Mouse (Mus musculus) liver, embryonic 16.5 days (tissue): ENCODE data around the gene Tk2. TPM values are rescaled to one million over a fixed set of nuclear protein-coding genes. Genes with fewer than 3 reads are reported as not detected.

ENCODE experiments used
- ATAC-seq: fragments of 200-750 bp; cut with Nextera tagmentation; 2 replicates; pipeline ENCODE4 v1.8.0; 2017; ENCODE audit warnings: low read depth, mild to moderate bottlenecking, moderate number of reproducible peaks, moderate library complexity
- H3K27ac ChIP-seq: fragments of 300-500 bp; sonication (generic); 2 replicates; pipeline ENCODE4 v1.5.1; 2014; ENCODE audit warnings: mild to moderate bottlenecking, low read length
- H3K27me3 ChIP-seq: fragments of 300-500 bp; sonication (generic); 2 replicates; pipeline ENCODE4 v1.6.1; 2014; ENCODE audit warnings: low read depth, low read length, mixed read lengths; ENCODE audit not compliant: control insufficient read depth, insufficient read depth
- H3K36me3 ChIP-seq: fragments of 300-500 bp; sonication (generic); 2 replicates; pipeline ENCODE4 v1.6.1; 2014; ENCODE audit warnings: mild to moderate bottlenecking; ENCODE audit not compliant: control insufficient read depth, insufficient read depth
- H3K4me1 ChIP-seq: fragments of 300-500 bp; sonication (generic); 2 replicates; pipeline ENCODE4 v1.6.1; 2014; ENCODE audit warnings: low read depth, low read length, mixed read lengths; ENCODE audit not compliant: control insufficient read depth
- H3K4me2 ChIP-seq: fragments of 300-500 bp; sonication (generic); 2 replicates; pipeline ENCODE4 v1.6.1; 2014; ENCODE audit warnings: low read depth, low read length, mixed read lengths
- H3K4me3 ChIP-seq: fragments of 300-500 bp; sonication (generic); 2 replicates; pipeline ENCODE4 v1.5.1; 2014; ENCODE audit warnings: low read depth, mild to moderate bottlenecking, low read length
- H3K9ac ChIP-seq: fragments of 300-500 bp; sonication (generic); 2 replicates; pipeline ENCODE4 v1.6.1; 2014; ENCODE audit warnings: low read depth, low read length
- H3K9me3 ChIP-seq: fragments of 300-500 bp; sonication (generic); replicated peaks from 2 replicates; pipeline ENCODE4 v1.6.1; 2016; ENCODE audit warnings: low read length; ENCODE audit not compliant: control insufficient read depth
- WGBS: fragments of 180-500 bp; shearing (Covaris S2); extraction: QIAGEN DNeasy Blood & Tissue Kit; methylation state at CpG from one replicate; pipeline ENCODE4 v1.1.7; 2014; ENCODE audit not compliant: insufficient replicate concordance; 5-methylcytosine and 5-hydroxymethylcytosine counted together
- polyA plus RNA-seq: library from polyadenylated mRNA; unstranded; fragments of >200 nt; fragmentation: Nextera tagmentation; extraction: Ambion mirVana; gene quantifications from 2 replicates; pipeline ENCODE4 v1.2.1, GENCODE M21; 2015

The Tk2 gene
- polyA plus RNA-seq, 1 experiment from 2014 or later = 6.3 TPM

- Histone ChIP-seq H3K4me3 (no peak overlapping the region), H3K9me3 (no peaks in the 10 kb centered on the region), H3K4me1 (0 out of 2 replicates have a peak, but pooled peaks cover 2% of the 10 kb centered on the region), H3K27me3 (no peaks in the 10 kb centered on the region), H3K27ac (peak overlapping the region; percentile 63; the same call in 1 of the 2 replicates), H3K36me3 (peaks cover 8% of the 10 kb centered on the region; the same call in 1 of the 2 replicates), H3K9ac (no peak overlapping the region), H3K4me2 (no peak overlapping the region)
- 0 out of 2 replicates have a peak, but pooled peaks have one; percentile 30 for ATAC-seq
- 58% methylated on average over 5 of the region's 5 CpGs for WGBS
Measured at GRCm38 (mm10) chr8:104232919-104233318, 15.4 kb downstream of the Tk2 start.

- no peak overlapping the region for H3K4me2 ChIP-seq
- 0 out of 2 replicates have a peak, but pooled peaks cover 2% of the 10 kb centered on the region for H3K4me1 ChIP-seq
- 48% methylated on average over 4 of the region's 4 CpGs for WGBS
- H3K27ac ChIP-seq = no peak overlapping the region
- H3K9ac ChIP-seq = no peak overlapping the region
- no peak for ATAC-seq
- H3K27me3 ChIP-seq = no peaks in the 10 kb centered on the region
- H3K36me3 ChIP-seq = peaks cover 13% of the 10 kb centered on the region
- H3K4me3 ChIP-seq = no peak overlapping the region
- H3K9me3 ChIP-seq = no peaks in the 10 kb centered on the region
Measured at GRCm38 (mm10) chr8:104232039-104232438, 16.3 kb downstream of the Tk2 start.

GRCm38 (mm10) chr8:104230377-104230776, 18.0 kb downstream of the Tk2 start:
- H3K4me2 ChIP-seq = no peak overlapping the region
- H3K9ac ChIP-seq = no peak overlapping the region
- H3K9me3 ChIP-seq = no peaks in the 10 kb centered on the region
- 21% methylated on average over 9 of the region's 9 CpGs for WGBS
- H3K27ac ChIP-seq = no peak overlapping the region
- peaks cover 11% of the 10 kb centered on the region for H3K36me3 ChIP-seq
- H3K27me3 ChIP-seq = no peaks in the 10 kb centered on the region
- H3K4me3 ChIP-seq = no peak overlapping the region
- 0 out of 2 replicates have a peak, but pooled peaks cover 2% of the 10 kb centered on the region for H3K4me1 ChIP-seq
- ATAC-seq = peak; percentile 56

GRCm38 (mm10) chr8:104227048-104227447, 21.3 kb downstream of the Tk2 start:
- Histone ChIP-seq H3K27ac (no peak overlapping the region), H3K9ac (no peak overlapping the region), H3K4me1 (0 out of 2 replicates have a peak, but pooled peaks cover 2% of the 10 kb centered on the region), H3K9me3 (no peaks in the 10 kb centered on the region), H3K36me3 (peaks cover 11% of the 10 kb centered on the region), H3K27me3 (no peaks in the 10 kb centered on the region), H3K4me3 (no peak overlapping the region), H3K4me2 (no peak overlapping the region)
- 76% methylated on average over 5 of the region's 5 CpGs for WGBS
- no peak for ATAC-seq

GRCm38 (mm10) chr8:104219806-104220205, 28.6 kb downstream of the Tk2 start:
- Histone ChIP-seq H3K27me3 (no peaks in the 10 kb centered on the region), H3K4me2 (no peak overlapping the region), H3K4me1 (no peaks in the 10 kb centered on the region), H3K36me3 (no peaks in the 10 kb centered on the region), H3K9me3 (no peaks in the 10 kb centered on the region), H3K9ac (no peak overlapping the region), H3K27ac (no peak overlapping the region), H3K4me3 (no peak overlapping the region)
- peak; percentile 21; the same call in 1 of the 2 replicates for ATAC-seq
- 37% methylated on average over 5 of the region's 5 CpGs for WGBS

- H3K4me1 ChIP-seq = no peaks in the 10 kb centered on the region
- ATAC-seq = no peak
- no peaks in the 10 kb centered on the region for H3K9me3 ChIP-seq
- H3K27me3 ChIP-seq = no peaks in the 10 kb centered on the region
- WGBS = 10% methylated on average over 11 of the region's 11 CpGs
- no peak overlapping the region for H3K4me3 ChIP-seq
- H3K4me2 ChIP-seq = no peak overlapping the region; the same call in 1 of the 2 replicates
- H3K27ac ChIP-seq = no peak overlapping the region
- no peak overlapping the region for H3K9ac ChIP-seq
- no peaks in the 10 kb centered on the region for H3K36me3 ChIP-seq
Measured at GRCm38 (mm10) chr8:104219079-104219478, 29.3 kb downstream of the Tk2 start.

- no peaks in the 10 kb centered on the region for H3K36me3 ChIP-seq
- no peak overlapping the region for H3K4me2 ChIP-seq
- H3K27ac ChIP-seq = no peak overlapping the region
- H3K4me1 ChIP-seq = no peaks in the 10 kb centered on the region
- H3K4me3 ChIP-seq = no peak overlapping the region
- no peak for ATAC-seq
- no peak overlapping the region for H3K9ac ChIP-seq
- 69% methylated on average over 5 of the region's 5 CpGs for WGBS
- H3K9me3 ChIP-seq = no peaks in the 10 kb centered on the region
- no peaks in the 10 kb centered on the region for H3K27me3 ChIP-seq
Measured at GRCm38 (mm10) chr8:104217601-104218000, 30.8 kb downstream of the Tk2 start.

GRCm38 (mm10) chr8:104205292-104205691, 43.1 kb downstream of the Tk2 start:
- Histone ChIP-seq H3K9ac (no peak overlapping the region), H3K4me2 (no peak overlapping the region), H3K27me3 (no peaks in the 10 kb centered on the region), H3K9me3 (no peaks in the 10 kb centered on the region), H3K27ac (no peak overlapping the region), H3K4me3 (no peak overlapping the region), H3K4me1 (no peaks in the 10 kb centered on the region), H3K36me3 (no peaks in the 10 kb centered on the region)
- ATAC-seq = no peak
- 55% methylated on average over 3 of the region's 3 CpGs for WGBS

GRCm38 (mm10) chr8:104202320-104202719, 46.0 kb downstream of the Tk2 start:
- no peaks in the 10 kb centered on the region for H3K9me3 ChIP-seq
- 69% methylated on average over 4 of the region's 4 CpGs for WGBS
- ATAC-seq = no peak

More at GRCm38 (mm10) chr8:104202320-104202719, 46.0 kb downstream of the Tk2 start:
- Histone ChIP-seq H3K27ac (no peak overlapping the region), H3K4me3 (no peak overlapping the region), H3K4me1 (no peaks in the 10 kb centered on the region), H3K4me2 (no peak overlapping the region), H3K27me3 (no peaks in the 10 kb centered on the region), H3K36me3 (no peaks in the 10 kb centered on the region), H3K9ac (no peak overlapping the region)
